Mouse (Mus musculus): ENCODE measurements at regions not wholly inside any gene's neighbourhood (a gene's known extent, or its start where the extent isn't known, plus 50 kb on each side); places are given as distances from the start of the nearest gene placed in this dataset.

DNA sequence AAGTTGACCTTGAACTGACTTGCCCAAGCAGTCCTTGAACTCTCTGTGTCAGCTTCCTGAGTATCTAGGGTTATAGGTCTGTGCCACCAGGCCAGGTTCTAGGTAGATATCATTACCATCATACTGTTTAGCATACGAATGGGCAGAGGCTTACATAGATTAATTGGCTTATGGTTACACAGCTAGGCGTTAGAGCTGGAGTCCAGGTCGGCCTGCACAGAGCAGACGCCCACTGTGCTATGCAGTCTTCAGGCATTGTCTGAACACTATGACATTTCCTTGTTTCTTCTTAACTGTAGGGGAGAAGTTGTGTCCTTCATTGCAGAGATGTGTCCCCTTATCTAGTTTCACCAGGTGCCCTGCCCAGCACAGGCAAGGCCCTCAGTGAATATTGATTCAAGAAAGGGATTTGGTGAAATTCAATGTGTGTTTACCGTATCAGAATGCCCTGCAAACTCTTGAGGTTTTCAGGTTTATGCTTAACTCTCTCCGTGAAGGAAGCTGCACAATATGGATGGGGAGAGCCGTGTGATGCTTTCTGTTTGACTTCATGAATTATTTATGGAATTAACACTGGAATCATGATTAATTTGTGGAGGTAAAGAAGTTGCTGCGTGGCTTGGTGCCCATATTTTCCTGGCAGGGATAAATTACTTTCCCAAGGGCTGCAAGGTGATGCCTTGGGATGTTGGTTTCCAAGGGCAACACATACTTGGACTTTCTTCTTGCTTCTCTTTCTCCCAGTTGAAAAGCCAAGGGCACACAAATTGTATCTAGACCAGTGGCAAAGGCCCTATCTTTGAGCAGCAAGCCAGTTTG lies 78.7 kb upstream of the Pcdh8 start:
- no peak overlapping the region for H3K4me2 ChIP-seq (replicated peaks; ENCODE audit: low read depth)
- H3K27ac ChIP-seq (ENCODE audit: low read depth, low read length): no peak overlapping the region
- H3K4me3 ChIP-seq (ENCODE audit: low read depth, low read length): no peak overlapping the region
- H3K9me3 ChIP-seq (ENCODE audit: control insufficient read depth): no peaks in the 10 kb centered on the region
- WGBS: 75% methylated on average over 8 of the region's 8 CpGs
- H3K9ac ChIP-seq (ENCODE audit: low read depth, low read length): no peak overlapping the region
- no peaks in the 10 kb centered on the region for H3K4me1 ChIP-seq (replicated peaks; ENCODE audit: control insufficient read depth, insufficient read depth, low read length)
- no peak for ATAC-seq
- TF ChIP-seq CTCF (IDR thresholded peaks at IDR 0.05; ENCODE audit: low read depth): no peak
- no peaks in the 10 kb centered on the region for H3K36me3 ChIP-seq (ENCODE audit: control insufficient read depth, insufficient read depth)
- H3K27me3 ChIP-seq (replicated peaks; ENCODE audit: control insufficient read depth, insufficient read depth, low read length): no peaks in the 10 kb centered on the region

- no peak overlapping the region for H3K4me2 ChIP-seq (replicated peaks; ENCODE audit: low read depth)
- ATAC-seq: no peak
- 81% methylated on average over 4 of the region's 4 CpGs for WGBS
Measured at GRCm38 (mm10) chr14:79848116-79848515, 77.0 kb upstream of the Pcdh8 start.

DNA sequence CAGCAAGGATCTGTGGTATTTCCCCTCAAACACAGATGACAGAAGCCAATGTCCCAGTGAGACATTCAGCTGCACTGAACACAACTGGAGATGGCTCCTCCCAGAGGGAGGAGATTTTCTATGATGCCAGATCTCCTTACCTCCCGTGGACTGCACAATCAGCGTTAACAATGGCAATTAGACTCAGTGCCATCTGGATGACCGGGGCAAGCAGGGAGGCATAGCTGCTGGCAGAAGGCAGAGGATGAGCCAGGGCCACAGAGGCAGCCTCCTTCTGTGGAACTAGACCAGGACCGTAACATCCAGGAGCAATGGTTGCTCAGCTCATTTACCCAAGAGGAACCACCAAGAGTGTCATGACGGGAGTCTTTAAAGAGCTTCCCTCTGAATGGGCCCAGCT lies 73.2 kb upstream of the Pcdh8 start:
- H3K27ac ChIP-seq (ENCODE audit: low read depth, low read length): no peak overlapping the region
- H3K4me2 ChIP-seq (replicated peaks; ENCODE audit: low read depth): no peak overlapping the region
- H3K4me3 ChIP-seq (ENCODE audit: low read depth, low read length): no peak overlapping the region
- no peaks in the 10 kb centered on the region for H3K27me3 ChIP-seq (replicated peaks; ENCODE audit: control insufficient read depth, insufficient read depth, low read length)
- H3K9me3 ChIP-seq (ENCODE audit: control insufficient read depth): no peaks in the 10 kb centered on the region
- no peaks in the 10 kb centered on the region for H3K36me3 ChIP-seq (ENCODE audit: control insufficient read depth, insufficient read depth)
- no peak for ATAC-seq
- H3K4me1 ChIP-seq (replicated peaks; ENCODE audit: control insufficient read depth, insufficient read depth, low read length): no peaks in the 10 kb centered on the region
- no peak overlapping the region for H3K9ac ChIP-seq (ENCODE audit: low read depth, low read length)
- TF ChIP-seq CTCF (IDR thresholded peaks at IDR 0.05; ENCODE audit: low read depth): no peak
- WGBS: 87% methylated on average over 5 of the region's 5 CpGs

More at GRCm38 (mm10) chr14:79848116-79848515, 77.0 kb upstream of the Pcdh8 start:
- TF ChIP-seq CTCF (IDR thresholded peaks at IDR 0.05; ENCODE audit: low read depth): no peak
- Histone ChIP-seq H3K27ac (ENCODE audit: low read depth, low read length) (no peak overlapping the region), H3K4me1 (replicated peaks; ENCODE audit: control insufficient read depth, insufficient read depth, low read length) (no peaks in the 10 kb centered on the region), H3K27me3 (replicated peaks; ENCODE audit: control insufficient read depth, insufficient read depth, low read length) (no peaks in the 10 kb centered on the region), H3K4me3 (ENCODE audit: low read depth, low read length) (no peak overlapping the region), H3K9ac (ENCODE audit: low read depth, low read length) (no peak overlapping the region), H3K36me3 (ENCODE audit: control insufficient read depth, insufficient read depth) (no peaks in the 10 kb centered on the region), H3K9me3 (ENCODE audit: control insufficient read depth) (no peaks in the 10 kb centered on the region)

- Histone ChIP-seq H3K27ac (ENCODE audit: low read depth, low read length) (no peak overlapping the region), H3K36me3 (ENCODE audit: control insufficient read depth, insufficient read depth) (no peaks in the 10 kb centered on the region), H3K9ac (ENCODE audit: low read depth, low read length) (no peak overlapping the region), H3K4me2 (replicated peaks; ENCODE audit: low read depth) (no peak overlapping the region), H3K4me3 (ENCODE audit: low read depth, low read length) (no peak overlapping the region), H3K4me1 (replicated peaks; ENCODE audit: control insufficient read depth, insufficient read depth, low read length) (no peaks in the 10 kb centered on the region), H3K9me3 (ENCODE audit: control insufficient read depth) (no peaks in the 10 kb centered on the region), H3K27me3 (replicated peaks; ENCODE audit: control insufficient read depth, insufficient read depth, low read length) (no peaks in the 10 kb centered on the region)
- ATAC-seq: no peak
- WGBS: 18% methylated on average over 13 of the region's 13 CpGs
- TF ChIP-seq CTCF (IDR thresholded peaks at IDR 0.05; ENCODE audit: low read depth): peak; percentile 59
Measured at GRCm38 (mm10) chr14:79843135-79843550, 72.0 kb upstream of the Pcdh8 start.

- Histone ChIP-seq H3K27me3 (replicated peaks; ENCODE audit: control insufficient read depth, insufficient read depth, low read length) (no peaks in the 10 kb centered on the region), H3K27ac (ENCODE audit: low read depth, low read length) (no peak overlapping the region), H3K4me3 (ENCODE audit: low read depth, low read length) (no peak overlapping the region), H3K4me2 (replicated peaks; ENCODE audit: low read depth) (no peak overlapping the region), H3K36me3 (ENCODE audit: control insufficient read depth, insufficient read depth) (no peaks in the 10 kb centered on the region), H3K4me1 (replicated peaks; ENCODE audit: control insufficient read depth, insufficient read depth, low read length) (no peaks in the 10 kb centered on the region), H3K9ac (ENCODE audit: low read depth, low read length) (no peak overlapping the region), H3K9me3 (ENCODE audit: control insufficient read depth) (no peaks in the 10 kb centered on the region)
- WGBS: 42% methylated on average over 3 of the region's 3 CpGs
- no peak for ATAC-seq
- no peak for TF ChIP-seq CTCF (IDR thresholded peaks at IDR 0.05; ENCODE audit: low read depth)
Measured at GRCm38 (mm10) chr14:79842734-79843133, 71.6 kb upstream of the Pcdh8 start.

- Histone ChIP-seq H3K36me3 (ENCODE audit: control insufficient read depth, insufficient read depth) (no peaks in the 10 kb centered on the region), H3K4me1 (replicated peaks; ENCODE audit: control insufficient read depth, insufficient read depth, low read length) (no peaks in the 10 kb centered on the region), H3K4me2 (replicated peaks; ENCODE audit: low read depth) (no peak overlapping the region), H3K9me3 (ENCODE audit: control insufficient read depth) (no peaks in the 10 kb centered on the region), H3K27ac (ENCODE audit: low read depth, low read length) (no peak overlapping the region), H3K9ac (ENCODE audit: low read depth, low read length) (no peak overlapping the region), H3K4me3 (ENCODE audit: low read depth, low read length) (no peak overlapping the region), H3K27me3 (replicated peaks; ENCODE audit: control insufficient read depth, insufficient read depth, low read length) (no peaks in the 10 kb centered on the region)
- ATAC-seq: no peak
- WGBS: 68% methylated on average over 5 of the region's 5 CpGs
- no peak for TF ChIP-seq CTCF (IDR thresholded peaks at IDR 0.05; ENCODE audit: low read depth)
Measured at GRCm38 (mm10) chr14:79837101-79837500, 66.0 kb upstream of the Pcdh8 start.
